ENCODE assay signal across 8 mouse cellular contexts in genomic region chr11:51263286-51263831, GRCm38 (mm10). TPM values are rescaled to one million over a fixed set of nuclear protein-coding genes. Genes with fewer than 3 reads are reported as not detected.
DNase-seq lines count a peak whose midpoint lies in the region; ATAC-seq and TF ChIP-seq lines count a peak whose summit lies in the region.

No protein-coding gene starts in this region.

- TF ChIP-seq EP300 in MEL (IDR thresholded peaks at IDR 0.05; ENCODE audit: low read depth in 1 of 2, low read length in 2 of 2) = no peak
- no peak for TF ChIP-seq EP300 in liver, postnatal 0 days (IDR thresholded peaks at IDR 0.05; ENCODE audit: low read depth)

- peak; percentile 89 for DNase-seq in 3134 (ENCODE audit: extremely low read depth, insufficient read length, low spot score)
- peak; percentile 66 for DNase-seq in MEL (ENCODE audit: low read depth, low spot score)
- DNase-seq in kidney, postnatal 0 days (ENCODE audit: low spot score) = peak; percentile 63
- peak; percentile 82 for DNase-seq in liver, postnatal 0 days
- DNase-seq in thymus, postnatal 10 days (ENCODE audit: low spot score in 2 of 2) = no peak

- H3K9ac ChIP-seq in MEL (ENCODE audit: control insufficient read depth, low read depth, low read length, poor library complexity, severe bottlenecking) = peak overlapping the region; percentile 90
- peak overlapping the region; percentile 96 for H3K9ac ChIP-seq in embryonic facial prominence, embryonic 13.5 days
- peak overlapping the region; percentile 99 for H3K9ac ChIP-seq in heart, embryonic 14.5 days (ENCODE audit: low read length)
- H3K9ac ChIP-seq in kidney, postnatal 0 days (ENCODE audit: low read depth, low read length) = peak overlapping the region; percentile 96
- H3K9ac ChIP-seq in liver, postnatal 0 days (replicated peaks) = peak overlapping the region; percentile 98
- peak overlapping the region; percentile 95 for H3K9ac ChIP-seq in neural tube, embryonic 14.5 days (replicated peaks; ENCODE audit: low read depth, low read length)

- no peak for TF ChIP-seq POLR2A in MEL (IDR thresholded peaks at IDR 0.05; ENCODE audit: control insufficient read depth in 1 of 2, insufficient read depth in 1 of 2, low read depth in 1 of 2, low read length in 2 of 2, poor library complexity in 1 of 2)

- H3K36me3 ChIP-seq in MEL (ENCODE audit: control insufficient read depth in 1 of 2, insufficient read depth in 2 of 2, low read length in 2 of 2) = peaks cover 15 to 32% of the 10 kb centered on the region in 2 experiments
- H3K36me3 ChIP-seq in embryonic facial prominence, embryonic 13.5 days = peaks cover 6% of the 10 kb centered on the region
- peaks cover 15% of the 10 kb centered on the region for H3K36me3 ChIP-seq in heart, embryonic 14.5 days (ENCODE audit: control insufficient read depth, insufficient read depth, low read length)
- no peaks in the 10 kb centered on the region; the same call in 1 of the 2 replicates for H3K36me3 ChIP-seq in kidney, postnatal 0 days (ENCODE audit: insufficient read depth, low read length)
- H3K36me3 ChIP-seq in liver, postnatal 0 days (replicated peaks; ENCODE audit: insufficient read depth, low read length) = peaks cover 19% of the 10 kb centered on the region
- peaks cover 4% of the 10 kb centered on the region; the same call in 1 of the 2 replicates for H3K36me3 ChIP-seq in neural tube, embryonic 14.5 days (ENCODE audit: control insufficient read depth, insufficient read depth, low read length)

- no peak for TF ChIP-seq CTCF in MEL (IDR thresholded peaks at IDR 0.05 in 2 of 3, conservative IDR thresholded peaks at IDR 0.05 in 1 of 3; ENCODE audit: control insufficient read depth in 1 of 3, insufficient read depth in 1 of 3, low read depth in 2 of 3, low read length in 3 of 3, poor library complexity in 1 of 3, severe bottlenecking in 1 of 3)
- TF ChIP-seq CTCF in kidney, postnatal 0 days (IDR thresholded peaks at IDR 0.05; ENCODE audit: low read depth) = no peak
- TF ChIP-seq CTCF in liver, postnatal 0 days (IDR thresholded peaks at IDR 0.05; ENCODE audit: low read depth) = no peak

- peak overlapping the region; percentile 68 for H3K27ac ChIP-seq in MEL (ENCODE audit: control insufficient read depth, low read depth, low read length)
- H3K27ac ChIP-seq in embryonic facial prominence, embryonic 13.5 days = peak overlapping the region; percentile 93
- H3K27ac ChIP-seq in heart, embryonic 14.5 days (replicated peaks in 1 of 2; ENCODE audit: control insufficient read depth in 1 of 2, insufficient read depth in 1 of 2, low read depth in 2 of 2, low read length in 2 of 2) = peak overlapping the region; percentile 95 to 98
- H3K27ac ChIP-seq in kidney, postnatal 0 days = peak overlapping the region; percentile 95
- peak overlapping the region; percentile 98 for H3K27ac ChIP-seq in liver, postnatal 0 days (ENCODE audit: low read depth)
- H3K27ac ChIP-seq in neural tube, embryonic 14.5 days (ENCODE audit: low read depth, low read length) = peak overlapping the region; percentile 97

- peaks cover 8 to 16% of the 10 kb centered on the region in 2 experiments for H3K4me1 ChIP-seq in MEL (ENCODE audit: control insufficient read depth in 1 of 2, insufficient read depth in 2 of 2, low read length in 2 of 2)
- H3K4me1 ChIP-seq in embryonic facial prominence, embryonic 13.5 days = peaks cover 32% of the 10 kb centered on the region
- H3K4me1 ChIP-seq in heart, embryonic 14.5 days (ENCODE audit: control insufficient read depth in 2 of 2, insufficient read depth in 2 of 2, low read length in 2 of 2) = peaks cover 7 to 19% of the 10 kb centered on the region in 2 experiments; a peak in 3 of 4 replicates
- peaks cover 13% of the 10 kb centered on the region; the same call in 1 of the 2 replicates for H3K4me1 ChIP-seq in kidney, postnatal 0 days (replicated peaks; ENCODE audit: insufficient read depth, low read length)
- peaks cover 25% of the 10 kb centered on the region for H3K4me1 ChIP-seq in liver, postnatal 0 days (ENCODE audit: insufficient read depth)
- peaks cover 22% of the 10 kb centered on the region for H3K4me1 ChIP-seq in neural tube, embryonic 14.5 days (ENCODE audit: control insufficient read depth, insufficient read depth, low read length)

- peak; percentile 16; the same call in 1 of the 2 replicates for ATAC-seq in embryonic facial prominence, embryonic 13.5 days (ENCODE audit: insufficient number of reproducible peaks, insufficient read depth, low FRiP score, low TSS enrichment, low read depth)
- peak; percentile 55 for ATAC-seq in heart, embryonic 14.5 days (ENCODE audit: insufficient number of reproducible peaks, insufficient read depth, low FRiP score, low read depth)
- ATAC-seq in kidney, postnatal 0 days (replicated peaks; ENCODE audit: low FRiP score, low read depth) = peak; percentile 47
- ATAC-seq in liver, postnatal 0 days = peak; percentile 72
- ATAC-seq in neural tube, embryonic 14.5 days (ENCODE audit: low read depth) = peak; percentile 66

- H3K79me2 ChIP-seq in MEL (ENCODE audit: control insufficient read depth, insufficient read depth, low read length, poor library complexity) = peaks cover 39% of the 10 kb centered on the region

- H3K4me3 ChIP-seq in MEL (ENCODE audit: control insufficient read depth in 1 of 2, insufficient read depth in 1 of 2, low read depth in 2 of 2, low read length in 2 of 2) = peak overlapping the region; percentile 71 to 79
- peak overlapping the region; percentile 97 for H3K4me3 ChIP-seq in embryonic facial prominence, embryonic 13.5 days
- H3K4me3 ChIP-seq in heart, embryonic 14.5 days (ENCODE audit: control insufficient read depth in 1 of 2, insufficient read depth in 1 of 2, low read depth in 1 of 2, low read length in 2 of 2) = peak overlapping the region; percentile 82 to 95
- H3K4me3 ChIP-seq in kidney, postnatal 0 days (replicated peaks; ENCODE audit: low read depth, low read length) = peak overlapping the region; percentile 85
- H3K4me3 ChIP-seq in liver, postnatal 0 days (ENCODE audit: low read depth, low read length) = peak overlapping the region; percentile 91
- H3K4me3 ChIP-seq in neural tube, embryonic 14.5 days (ENCODE audit: low read depth, low read length) = peak overlapping the region; percentile 98

- no peaks in the 10 kb centered on the region for H3K9me3 ChIP-seq in MEL (replicated peaks; ENCODE audit: insufficient read depth, low read length)
- H3K9me3 ChIP-seq in embryonic facial prominence, embryonic 13.5 days = no peaks in the 10 kb centered on the region
- H3K9me3 ChIP-seq in heart, embryonic 14.5 days (ENCODE audit: control insufficient read depth, low read length) = no peaks in the 10 kb centered on the region
- no peaks in the 10 kb centered on the region for H3K9me3 ChIP-seq in kidney, postnatal 0 days (replicated peaks; ENCODE audit: low read length)
- no peaks in the 10 kb centered on the region for H3K9me3 ChIP-seq in liver, postnatal 0 days (ENCODE audit: low read length)
- H3K9me3 ChIP-seq in neural tube, embryonic 14.5 days (ENCODE audit: control insufficient read depth, low read length) = no peaks in the 10 kb centered on the region

- 0% methylated on average over 50 of the region's 50 CpGs for WGBS in embryonic facial prominence, embryonic 13.5 days
- under 1% methylated on average over 50 of the region's 50 CpGs for WGBS in heart, embryonic 14.5 days
- under 1% methylated on average over 50 of the region's 50 CpGs for WGBS in kidney, postnatal 0 days
- under 1% methylated on average over 50 of the region's 50 CpGs for WGBS in liver, postnatal 0 days (ENCODE audit: insufficient replicate concordance)
- under 1% methylated on average over 50 of the region's 50 CpGs for WGBS in neural tube, embryonic 14.5 days

- no peak for TF ChIP-seq RAD21 in MEL (IDR thresholded peaks at IDR 0.05; ENCODE audit: low read depth, low read length)

- no peaks in the 10 kb centered on the region for H3K27me3 ChIP-seq in MEL (ENCODE audit: control insufficient read depth in 1 of 2, insufficient read depth in 2 of 2, low read length in 2 of 2)
- H3K27me3 ChIP-seq in embryonic facial prominence, embryonic 13.5 days = no peaks in the 10 kb centered on the region
- H3K27me3 ChIP-seq in heart, embryonic 14.5 days (ENCODE audit: control insufficient read depth, insufficient read depth, low read length) = no peaks in the 10 kb centered on the region
- no peaks in the 10 kb centered on the region for H3K27me3 ChIP-seq in kidney, postnatal 0 days (ENCODE audit: insufficient read depth, low read length)
- H3K27me3 ChIP-seq in liver, postnatal 0 days (ENCODE audit: insufficient read depth, low read length) = no peaks in the 10 kb centered on the region
- no peaks in the 10 kb centered on the region for H3K27me3 ChIP-seq in neural tube, embryonic 14.5 days (ENCODE audit: control insufficient read depth, insufficient read depth, low read length)

- peak overlapping the region; percentile 84 for H3K4me2 ChIP-seq in embryonic facial prominence, embryonic 13.5 days
- peak overlapping the region; percentile 74 for H3K4me2 ChIP-seq in heart, embryonic 14.5 days (ENCODE audit: low read length)
- H3K4me2 ChIP-seq in kidney, postnatal 0 days (ENCODE audit: low read length) = peak overlapping the region; percentile 81
- peak overlapping the region; percentile 97 for H3K4me2 ChIP-seq in liver, postnatal 0 days (ENCODE audit: low read depth, low read length)
- H3K4me2 ChIP-seq in neural tube, embryonic 14.5 days (ENCODE audit: low read depth, low read length) = peak overlapping the region; percentile 73

RNA-seq across cellular contexts. Expression of gene BC049762, which starts 0.5 kb away (rescaled TPM):
- not detected in 2 replicates for total RNA-seq in MEL (2012; rRNA removed)
- polyA plus RNA-seq in MEL (2012; ENCODE audit: insufficient read depth in 1 of 2, insufficient read length in 2 of 2, low read depth in 1 of 2, low replicate concordance in 2 of 2, missing spikeins in 1 of 2) = under 1 TPM in 1 of 2 experiments, not detected in 1; 0.11 TPM
- polyA plus RNA-seq in embryonic facial prominence, embryonic 13.5 days (2015; fragmentation: Nextera tagmentation; extraction: Ambion mirVana) = 0.28 TPM in 1 of 2 replicates, not detected in the other
- polyA plus RNA-seq in heart, embryonic 14.5 days (2014; fragmentation: Nextera tagmentation; extraction: Ambion mirVana) = 0.55 TPM in 1 of 2 replicates, not detected in the other
- polyA plus RNA-seq in kidney, postnatal 0 days (2015; fragmentation: Nextera tagmentation; extraction: Ambion mirVana) = 0.74 and 1.0 TPM in 2 replicates
- polyA plus RNA-seq in liver, postnatal 0 days (2015; fragmentation: Nextera tagmentation; extraction: Ambion mirVana) = 0.48 and 1.3 TPM in 2 replicates
- polyA plus RNA-seq in neural tube, embryonic 14.5 days (2014; fragmentation: Nextera tagmentation; extraction: Ambion mirVana) = 0.28 and 0.37 TPM in 2 replicates

RNA-seq across cellular contexts. Expression of gene Clk4, which starts 1.8 kb away (rescaled TPM):
- 47.1 and 61.0 TPM in 2 replicates for total RNA-seq in MEL (2012; rRNA removed)
- polyA plus RNA-seq in MEL (2012; ENCODE audit: insufficient read depth in 1 of 2, insufficient read length in 2 of 2, low read depth in 1 of 2, low replicate concordance in 2 of 2, missing spikeins in 1 of 2) = 100 to 1,000 TPM in 1 of 2 experiments, 10 to 100 TPM in 1; 47.9 to 244 TPM
- polyA plus RNA-seq in embryonic facial prominence, embryonic 13.5 days (2015; fragmentation: Nextera tagmentation; extraction: Ambion mirVana) = 138 and 161 TPM in 2 replicates
- 83.9 and 85.4 TPM in 2 replicates for polyA plus RNA-seq in heart, embryonic 14.5 days (2014; fragmentation: Nextera tagmentation; extraction: Ambion mirVana)
- polyA plus RNA-seq in kidney, postnatal 0 days (2015; fragmentation: Nextera tagmentation; extraction: Ambion mirVana) = 90.0 and 96.8 TPM in 2 replicates
- polyA plus RNA-seq in liver, postnatal 0 days (2015; fragmentation: Nextera tagmentation; extraction: Ambion mirVana) = 41.0 and 45.8 TPM in 2 replicates
- polyA plus RNA-seq in neural tube, embryonic 14.5 days (2014; fragmentation: Nextera tagmentation; extraction: Ambion mirVana) = 153 TPM in 2 replicates

RNA-seq across cellular contexts. Expression of gene Col23a1, which starts 26.4 kb away (rescaled TPM):
- under 0.01 and 0.03 TPM in 2 replicates for total RNA-seq in MEL (2012; rRNA removed)
- under 1 TPM in 1 of 2 experiments, not detected in 1; 0.03 TPM for polyA plus RNA-seq in MEL (2012; ENCODE audit: insufficient read depth in 1 of 2, insufficient read length in 2 of 2, low read depth in 1 of 2, low replicate concordance in 2 of 2, missing spikeins in 1 of 2)
- polyA plus RNA-seq in embryonic facial prominence, embryonic 13.5 days (2015; fragmentation: Nextera tagmentation; extraction: Ambion mirVana) = 20.2 and 28.2 TPM in 2 replicates
- 12.3 and 13.3 TPM in 2 replicates for polyA plus RNA-seq in heart, embryonic 14.5 days (2014; fragmentation: Nextera tagmentation; extraction: Ambion mirVana)
- polyA plus RNA-seq in kidney, postnatal 0 days (2015; fragmentation: Nextera tagmentation; extraction: Ambion mirVana) = 6.0 and 6.8 TPM in 2 replicates
- 0.09 and 0.13 TPM in 2 replicates for polyA plus RNA-seq in liver, postnatal 0 days (2015; fragmentation: Nextera tagmentation; extraction: Ambion mirVana)
- polyA plus RNA-seq in neural tube, embryonic 14.5 days (2014; fragmentation: Nextera tagmentation; extraction: Ambion mirVana) = 5.2 and 7.9 TPM in 2 replicates

RNA-seq across cellular contexts. Expression of gene Gm12569, which starts 43.1 kb away (rescaled TPM):
- not detected in 2 replicates for total RNA-seq in MEL (2012; rRNA removed)
- polyA plus RNA-seq in MEL (2012; ENCODE audit: insufficient read depth in 1 of 2, insufficient read length in 2 of 2, low read depth in 1 of 2, low replicate concordance in 2 of 2, missing spikeins in 1 of 2) = not detected
- not detected in 2 replicates for polyA plus RNA-seq in embryonic facial prominence, embryonic 13.5 days (2015; fragmentation: Nextera tagmentation; extraction: Ambion mirVana)
- polyA plus RNA-seq in heart, embryonic 14.5 days (2014; fragmentation: Nextera tagmentation; extraction: Ambion mirVana) = not detected in 2 replicates
- polyA plus RNA-seq in kidney, postnatal 0 days (2015; fragmentation: Nextera tagmentation; extraction: Ambion mirVana) = not detected in 2 replicates
- polyA plus RNA-seq in liver, postnatal 0 days (2015; fragmentation: Nextera tagmentation; extraction: Ambion mirVana) = not detected in 2 replicates
- polyA plus RNA-seq in neural tube, embryonic 14.5 days (2014; fragmentation: Nextera tagmentation; extraction: Ambion mirVana) = not detected in 2 replicates

Comparison
In these comparisons a context has a peak if more than half of its experiments do, and no peak if none do; other contexts are left out.
1. DNase-seq: peak in 3134 (single experiment), MEL (single experiment), kidney, postnatal 0 days (single experiment) and liver, postnatal 0 days (single experiment); none in thymus, postnatal 10 days (0 of 2).
2. ATAC-seq: peak in every context shown above with its lines; median percentile 72 in liver, postnatal 0 days; 66 in neural tube, embryonic 14.5 days; 55 in heart, embryonic 14.5 days; 47 in kidney, postnatal 0 days; 16 in embryonic facial prominence, embryonic 13.5 days.
3. Peak in every context shown above with its lines, with median percentiles within 50 percentile points of each other: H3K27ac ChIP-seq, H3K4me3 ChIP-seq, H3K9ac ChIP-seq and H3K4me2 ChIP-seq.